Mouse (Mus musculus) adrenal gland (tissue): ENCODE measurements around the gene Notch2.

Experiments
- intact Hi-C: fragments of 180-260 bp; cut with DNase I; formaldehyde crosslinking; loops from one replicate; pipeline ENCODE4 v1.15.1; 2025

The Notch2 gene

GRCm38 (mm10) chr3:98145204-98145603 is 131.9 kb downstream of the Notch2 start:
- intact Hi-C loops, result no loop called here

GRCm38 (mm10) chr3:98146471-98147410 is 133.4 kb downstream of the Notch2 start:
- intact Hi-C loops, result no loop called here

DNA sequence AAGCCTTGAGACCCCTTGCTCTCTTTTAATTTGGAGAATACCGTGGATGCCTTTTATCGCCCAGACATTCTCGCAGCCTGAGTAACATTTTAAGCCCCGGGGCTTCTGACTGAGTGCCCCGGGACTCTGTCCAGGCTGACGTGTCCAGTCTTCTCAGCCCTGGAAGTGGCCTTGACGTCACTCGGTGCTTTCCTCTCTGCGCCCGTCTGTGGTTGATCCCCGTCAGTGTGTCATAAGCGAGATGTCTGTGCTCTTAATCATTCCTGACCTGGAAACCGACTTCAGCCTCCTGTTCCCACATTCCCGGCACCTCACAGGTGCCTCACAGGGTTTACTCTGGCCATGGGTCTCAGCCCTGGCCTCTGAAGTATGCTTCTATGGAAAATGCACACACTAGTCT is 134.4 kb downstream of the Notch2 start:
- intact Hi-C loops, result no loop called here

- intact Hi-C loops, result no loop called here
Measured at GRCm38 (mm10) chr3:98149881-98150280, 136.6 kb downstream of the Notch2 start.

DNA sequence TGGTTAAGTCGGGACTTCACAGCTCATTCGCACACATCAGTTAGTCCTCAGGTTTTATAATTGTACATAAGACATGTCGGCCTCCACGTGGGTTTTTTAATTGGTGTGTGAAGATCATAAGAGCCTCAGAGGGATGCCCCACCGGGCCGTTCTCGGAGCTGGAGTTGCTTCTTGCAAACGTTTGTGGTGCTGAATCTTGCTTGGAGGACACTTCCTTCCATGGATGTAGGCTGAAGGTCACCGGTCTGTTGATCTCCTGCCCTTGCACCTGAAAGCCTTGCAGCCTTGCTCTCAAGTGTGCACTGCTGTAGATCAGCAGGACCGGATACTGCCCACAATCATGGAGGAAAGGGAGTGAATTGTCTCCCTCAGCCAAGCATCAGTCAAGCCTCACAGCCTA is 137.7 kb downstream of the Notch2 start:
- intact Hi-C loops, result no loop called here

DNA sequence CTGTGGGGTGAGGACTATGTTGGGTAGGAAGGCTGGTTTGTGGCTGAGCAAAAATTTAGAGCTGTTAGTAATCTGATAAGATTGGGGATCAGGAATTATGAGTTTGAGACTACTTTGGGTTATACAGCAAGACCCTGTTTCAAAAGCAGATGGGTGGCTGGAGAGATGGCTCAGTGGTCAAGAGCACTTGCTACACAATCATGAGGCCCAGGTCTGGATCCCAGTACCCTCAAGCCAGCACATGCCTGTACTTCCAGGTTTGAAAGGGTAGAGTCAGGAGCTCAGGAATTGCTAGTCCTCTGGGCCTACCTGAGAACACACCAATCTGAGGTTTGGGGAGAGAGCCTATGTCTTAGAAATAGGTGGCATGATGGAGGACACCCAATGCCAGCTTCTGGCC is 140.1 kb downstream of the Notch2 start:
- intact Hi-C loops, result no loop called here

GRCm38 (mm10) chr3:98156158-98156557 is 142.8 kb downstream of the Notch2 start:
- intact Hi-C loops, result no loop called here

- intact Hi-C loops, result no loop called here
Measured at GRCm38 (mm10) chr3:98157073-98157472, 143.7 kb downstream of the Notch2 start.

GRCm38 (mm10) chr3:98157585-98157984 is 144.3 kb downstream of the Notch2 start:
- intact Hi-C loops, result no loop called here

- intact Hi-C loops, result no loop called here
Measured at GRCm38 (mm10) chr3:98158646-98159045, 145.3 kb downstream of the Notch2 start.

- intact Hi-C loops, result no loop called here
Measured at GRCm38 (mm10) chr3:98159289-98159688, 146.0 kb downstream of the Notch2 start.

DNA sequence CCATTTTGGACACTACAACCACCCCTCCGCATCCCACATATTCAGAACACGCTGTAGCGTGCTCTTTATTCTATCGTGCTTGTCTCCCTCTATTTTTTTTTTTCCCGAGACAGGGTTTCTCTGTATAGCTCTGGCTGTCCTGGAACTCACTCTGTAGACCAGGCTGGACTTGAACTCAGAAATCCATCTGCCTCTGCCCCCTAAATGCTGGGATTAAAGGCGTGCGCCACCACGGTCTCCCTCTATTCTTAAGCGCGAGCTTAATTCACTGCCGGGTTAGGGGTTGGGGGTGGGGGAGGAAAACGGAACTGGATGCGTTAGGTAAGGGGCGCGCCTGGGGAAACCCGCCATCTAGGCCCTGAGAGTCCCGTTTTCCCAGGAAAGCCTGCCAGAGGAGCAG is 147.0 kb downstream of the Notch2 start, which contains the start of gene Adam30:
Gene Adam30, plus strand, starts transcription at position 301 of the 400 bp plus-strand sequence.
- intact Hi-C loops, result no loop called here

GRCm38 (mm10) chr3:98178340-98178739 is 165.0 kb downstream of the Notch2 start:
- intact Hi-C loops, result loop anchor here (5.0 kb wide), 1 partner anchor 44 kb away; the partner anchor contains the start of gene Reg4

GRCm38 (mm10) chr3:98180805-98181204 is 167.5 kb downstream of the Notch2 start:
- intact Hi-C loops, result no loop called here

GRCm38 (mm10) chr3:98185163-98185714 is 171.9 kb downstream of the Notch2 start:
- intact Hi-C loops, result no loop called here

DNA sequence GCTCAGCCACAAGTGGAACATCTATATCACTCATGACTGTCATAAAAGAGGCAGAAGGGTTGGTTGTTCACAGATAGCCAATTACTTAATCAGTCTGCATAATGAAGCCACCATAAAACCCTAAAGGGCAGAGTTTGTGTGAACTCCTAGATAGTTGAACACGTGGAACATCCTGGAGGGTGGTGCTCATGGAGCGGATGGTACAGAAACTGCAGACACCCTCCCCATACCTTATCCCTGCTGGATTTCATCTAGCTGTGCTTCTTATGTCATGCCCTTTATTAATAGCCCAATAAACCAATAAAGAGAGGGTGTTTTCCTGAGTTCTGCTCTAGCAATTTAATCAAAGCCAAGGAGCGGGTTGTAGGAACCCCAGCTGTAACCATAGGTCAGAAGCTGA is 174.4 kb downstream of the Notch2 start:
- intact Hi-C loops, result no loop called here

DNA sequence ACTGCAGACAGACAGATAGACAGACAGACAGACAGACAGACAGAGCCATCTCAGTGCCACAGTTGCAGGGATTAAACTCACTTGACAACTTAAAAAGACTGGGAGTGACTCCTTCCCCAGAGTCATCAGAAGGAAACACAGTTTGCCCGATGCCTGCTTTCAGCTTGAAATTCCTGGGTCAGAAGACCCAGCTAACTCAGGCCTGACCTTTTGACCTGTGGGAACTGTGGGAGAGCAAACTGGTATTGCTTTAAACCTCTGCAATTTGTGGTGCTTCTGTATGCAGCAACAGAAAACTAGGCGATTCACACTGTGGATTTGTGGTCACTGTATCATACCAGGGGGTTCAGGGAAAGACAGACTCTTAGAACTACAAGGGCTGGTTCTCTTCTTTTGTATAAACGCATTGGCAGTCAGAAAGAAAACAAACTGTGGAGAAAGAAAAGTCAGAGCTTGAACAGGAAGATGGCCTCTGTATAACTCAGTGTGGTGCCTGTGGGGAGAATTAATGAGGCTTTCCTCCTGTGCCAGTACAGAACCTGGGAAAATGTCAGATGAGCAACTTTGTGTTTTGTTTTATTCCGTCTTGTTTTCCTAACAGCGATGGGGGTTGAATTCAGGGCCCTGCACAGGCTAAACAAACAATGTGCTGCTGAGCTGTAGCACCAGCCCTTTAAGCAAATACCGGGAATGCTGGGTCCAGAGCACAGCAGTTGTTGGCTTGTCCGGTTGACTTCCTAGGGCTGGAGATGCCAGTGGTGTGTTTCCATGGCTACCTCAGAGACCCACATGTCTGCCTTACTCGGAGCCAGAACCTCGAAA is 184.6 kb downstream of the Notch2 start:
- intact Hi-C loops, result no loop called here

GRCm38 (mm10) chr3:98199747-98200146 is 186.4 kb downstream of the Notch2 start:
- intact Hi-C loops, result no loop called here
